ENCODE assay signal across 18 mouse cellular contexts in genomic region chr15:62086037-62086436, GRCm38 (mm10).
"Had no signal": no experiment of that assay in that cellular context is flagged by ENCODE, and none has a peak within 500 bp of the region (broad histone marks: within the 10 kb centered on the region; RNA-seq: fewer than 3 reads in every experiment).

No protein-coding gene starts in this region.

- H3K9ac ChIP-seq: liver, embryonic 15.5 days; liver, postnatal 0 days; lung, embryonic 15.5 days; midbrain, embryonic 13.5 days; midbrain, embryonic 15.5 days; neural tube, embryonic 12.5 days had no signal

- H3K27ac ChIP-seq: liver, embryonic 15.5 days; lung, embryonic 15.5 days; macrophage; midbrain, embryonic 13.5 days; midbrain, embryonic 15.5 days; neural tube, embryonic 12.5 days had no signal

- H3K4me2 ChIP-seq: liver, embryonic 15.5 days; lung, embryonic 15.5 days; midbrain, embryonic 13.5 days; midbrain, embryonic 15.5 days; neural tube, embryonic 12.5 days had no signal

- H3K4me1 ChIP-seq: lung, embryonic 15.5 days; midbrain, embryonic 13.5 days; midbrain, embryonic 15.5 days; neural tube, embryonic 12.5 days had no signal

- H3K9me3 ChIP-seq: liver, embryonic 15.5 days; lung, embryonic 15.5 days; megakaryocyte, embryonic 14.5 days; midbrain, embryonic 13.5 days; midbrain, embryonic 15.5 days; neural tube, embryonic 12.5 days had no signal

- H3K4me3 ChIP-seq: liver, embryonic 15.5 days; lung, embryonic 15.5 days; megakaryocyte, embryonic 14.5 days; midbrain, embryonic 13.5 days; midbrain, embryonic 15.5 days; neural tube, embryonic 12.5 days had no signal

- H3K36me3 ChIP-seq: liver, embryonic 15.5 days; lung, embryonic 15.5 days; midbrain, embryonic 13.5 days; midbrain, embryonic 15.5 days; neural tube, embryonic 12.5 days had no signal

- H3K27me3 ChIP-seq: liver, embryonic 15.5 days; lung, embryonic 15.5 days; megakaryocyte, embryonic 14.5 days; midbrain, embryonic 13.5 days; midbrain, embryonic 15.5 days; neural tube, embryonic 12.5 days had no signal

- ATAC-seq: liver, postnatal 0 days; lung, postnatal 0 days; midbrain, embryonic 13.5 days; midbrain, embryonic 15.5 days had no signal

- DNase-seq: liver, postnatal 0 days; lung, adult 2 months; lung, postnatal 14 days; lung, postnatal 36 days; right cerebral cortex, postnatal 14 days; right cerebral cortex, postnatal 4 days; spleen, adult 18-20 months; thymus, adult 18-20 months; thymus, postnatal 14 days; thymus, postnatal 36 days had no signal
